Comparison of ENCODE assay signal across 13 mouse cellular contexts in the genomic region with DNA sequence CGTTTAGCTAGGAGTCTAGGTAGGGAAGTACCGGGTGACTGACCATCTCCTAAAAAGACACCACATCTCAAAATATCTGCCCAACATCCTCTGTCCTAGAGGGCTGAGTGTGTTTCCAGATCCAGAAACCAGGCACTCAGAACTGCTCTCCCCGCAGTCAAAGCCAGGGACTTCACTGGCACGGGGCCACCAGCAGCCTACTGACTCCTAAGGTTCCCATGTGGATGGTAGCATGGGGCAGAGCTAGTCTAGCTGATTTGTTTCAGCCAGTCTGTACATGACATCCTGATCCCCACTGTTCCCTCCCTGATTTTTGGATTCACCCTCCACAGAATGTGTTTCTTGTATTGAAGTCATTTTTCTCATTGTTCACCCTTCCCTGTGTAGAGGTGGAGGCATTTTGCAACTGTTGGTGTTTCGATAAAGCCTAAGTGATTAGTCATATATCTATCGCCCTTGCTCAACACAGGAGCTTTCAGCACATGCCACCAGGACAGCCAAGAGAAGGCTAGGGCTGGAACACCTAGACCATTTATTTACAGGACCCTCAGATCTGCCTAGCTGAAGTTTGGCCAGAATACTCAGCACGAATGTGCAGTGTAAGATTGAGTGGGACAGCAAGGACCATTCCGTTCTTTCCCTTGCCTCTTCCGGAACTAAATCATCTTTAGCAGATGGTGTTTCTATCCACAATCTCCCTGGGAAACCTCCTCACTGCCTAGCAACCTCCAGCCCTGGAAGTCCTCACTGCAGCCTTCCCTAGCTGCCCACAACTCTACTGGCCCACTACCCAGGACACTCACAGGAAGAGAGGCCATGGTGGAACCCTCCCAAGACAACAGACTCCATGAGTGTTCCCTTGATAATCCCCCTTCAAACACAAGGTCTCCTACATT.
A peak's percentile ranks its signal among the peaks of the same experiment; 100 is the strongest.
DNase-seq lines count a peak whose midpoint lies in the region; ATAC-seq and TF ChIP-seq lines count a peak whose summit lies in the region.
"Had no signal": no experiment of that assay in that cellular context is flagged by ENCODE, and none has a peak within 500 bp of the region (broad histone marks: within the 10 kb centered on the region; RNA-seq: fewer than 3 reads in every experiment).

No protein-coding gene starts in this region.

- peak overlapping the region; percentile 43 for H3K27ac ChIP-seq in embryonic fibroblast, embryonic 13.5 days (ENCODE audit: insufficient read depth, low read length)
- H3K27ac ChIP-seq in olfactory bulb, adult 2 months (ENCODE audit: insufficient read depth, low read depth, low read length) = peak overlapping the region; percentile 25
- H3K27ac ChIP-seq in midbrain, embryonic 15.5 days = no peak overlapping the region
- H3K27ac ChIP-seq: forebrain, embryonic 10.5 days; liver, embryonic 15.5 days; midbrain, embryonic 13.5 days; stomach, embryonic 15.5 days had no signal

- TF ChIP-seq CTCF in lung, adult 2 months (IDR thresholded peaks at IDR 0.05; ENCODE audit: insufficient read depth, low read length) = no peak
- no peak for TF ChIP-seq CTCF in embryonic fibroblast, embryonic 13.5 days (IDR thresholded peaks at IDR 0.05; ENCODE audit: borderline replicate concordance, insufficient read depth, low read length)
- TF ChIP-seq CTCF in olfactory bulb, adult 2 months (IDR thresholded peaks at IDR 0.05; ENCODE audit: insufficient read depth, low read depth, low read length) = no peak

- H3K36me3 ChIP-seq in midbrain, embryonic 15.5 days (replicated peaks) = no peaks in the 10 kb centered on the region
- H3K36me3 ChIP-seq: forebrain, embryonic 10.5 days; liver, embryonic 15.5 days; midbrain, embryonic 13.5 days; stomach, embryonic 15.5 days had no signal

- no peak overlapping the region for H3K4me3 ChIP-seq in lung, adult 2 months (replicated peaks; ENCODE audit: extremely low read depth, low read depth, low read length)
- no peak overlapping the region for H3K4me3 ChIP-seq in embryonic fibroblast, embryonic 13.5 days (ENCODE audit: insufficient read depth, low read length)
- H3K4me3 ChIP-seq in olfactory bulb, adult 2 months (ENCODE audit: insufficient read depth, low read depth, low read length) = no peak overlapping the region
- no peak overlapping the region for H3K4me3 ChIP-seq in midbrain, embryonic 15.5 days
- H3K4me3 ChIP-seq: forebrain, embryonic 10.5 days; liver, embryonic 15.5 days; midbrain, embryonic 13.5 days; stomach, embryonic 15.5 days had no signal

- H3K27me3 ChIP-seq in midbrain, embryonic 15.5 days (replicated peaks) = no peaks in the 10 kb centered on the region
- H3K27me3 ChIP-seq: midbrain, embryonic 13.5 days; stomach, embryonic 15.5 days had no signal

- H3K4me1 ChIP-seq in lung, adult 2 months (ENCODE audit: control insufficient read depth, insufficient read depth, low read length) = peaks cover 9% of the 10 kb centered on the region
- H3K4me1 ChIP-seq in embryonic fibroblast, embryonic 13.5 days (ENCODE audit: control insufficient read depth, insufficient read depth, low read length) = peaks cover 4% of the 10 kb centered on the region; the same call in 1 of the 2 replicates
- peaks cover 57% of the 10 kb centered on the region for H3K4me1 ChIP-seq in olfactory bulb, adult 2 months (ENCODE audit: control insufficient read depth, insufficient read depth, low read length)
- no peaks in the 10 kb centered on the region for H3K4me1 ChIP-seq in midbrain, embryonic 15.5 days
- H3K4me1 ChIP-seq: liver, embryonic 15.5 days had no signal

- WGBS in lung, adult 2 months = 64% methylated on average over 9 of the region's 9 CpGs
- WGBS in olfactory bulb, adult 2 months = 55% methylated on average over 9 of the region's 9 CpGs
- WGBS in midbrain, embryonic 15.5 days = 88% methylated on average over 9 of the region's 9 CpGs

- no peak overlapping the region for H3K9ac ChIP-seq in midbrain, embryonic 15.5 days
- H3K9ac ChIP-seq: liver, embryonic 15.5 days; midbrain, embryonic 13.5 days; stomach, embryonic 15.5 days had no signal

- H3K9me3 ChIP-seq in midbrain, embryonic 15.5 days = no peaks in the 10 kb centered on the region
- H3K9me3 ChIP-seq: forebrain, embryonic 10.5 days; liver, embryonic 15.5 days; midbrain, embryonic 13.5 days; stomach, embryonic 15.5 days had no signal

- ATAC-seq in cerebellum, adult (ENCODE audit: insufficient number of reproducible peaks, low FRiP score, low TSS enrichment) = no peak; the same call in 1 of the 2 replicates
- ATAC-seq in midbrain, embryonic 15.5 days (replicated peaks) = no peak
- ATAC-seq: inflammation-experienced regulatory T-cells, adult 6 months; midbrain, embryonic 13.5 days had no signal

- no peak for TF ChIP-seq POLR2A in lung, adult 2 months (IDR thresholded peaks at IDR 0.05; ENCODE audit: borderline replicate concordance, extremely low read depth, low read depth, low read length)
- TF ChIP-seq POLR2A in embryonic fibroblast, embryonic 13.5 days (IDR thresholded peaks at IDR 0.05; ENCODE audit: low read depth, low read length) = no peak
- TF ChIP-seq POLR2A in olfactory bulb, adult 2 months (IDR thresholded peaks at IDR 0.05; ENCODE audit: insufficient read depth, low read depth, low read length) = no peak

- DNase-seq in cerebellum, adult 11 months = peak; percentile 53
- peak; percentile 36 for DNase-seq in lung, adult 2 months
- DNase-seq in lung, postnatal 25 days (ENCODE audit: low spot score) = no peak
- no peak for DNase-seq in kidney, adult 8-10 months

- no peak overlapping the region for H3K4me2 ChIP-seq in midbrain, embryonic 15.5 days
- H3K4me2 ChIP-seq: liver, embryonic 15.5 days; midbrain, embryonic 13.5 days; stomach, embryonic 15.5 days had no signal

Comparison
In these comparisons a context has a peak if more than half of its experiments do, and no peak if none do; other contexts are left out.
1. DNase-seq: peak in cerebellum, adult 11 months (single experiment) and lung, adult 2 months (single experiment); none in lung, postnatal 25 days (single experiment) and kidney, adult 8-10 months (0 of 2).